Mouse (Mus musculus) CH12.LX (cell line): ENCODE results near the gene Tmem268.

ENCODE experiments used
- CTCF ChIP-seq, 2 experiments: IDR thresholded peaks in 1 of 2; conservative IDR thresholded peaks in 1 of 2; 2 replicates each; pipeline ENCODE4 v1.5.1; 2011 to 2012; ENCODE audit warnings: low read depth in 2 of 2, low read length in 2 of 2, improper control_type of control experiment in 1 of 2, inconsistent platforms in 1 of 2, mild to moderate bottlenecking in 1 of 2, moderate library complexity in 1 of 2
- POLR2A ChIP-seq: IDR thresholded peaks from 2 replicates; pipeline ENCODE4 v1.6.1; 2011; ENCODE audit warnings: low read depth, mild to moderate bottlenecking, improper control_type of control experiment, low read length
- RCOR1 ChIP-seq: conservative IDR thresholded peaks from 2 replicates; pipeline ENCODE4 v1.6.1; 2012; ENCODE audit warnings: low read depth, mild to moderate bottlenecking, inconsistent platforms, low read length, improper control_type of control experiment
- SIN3A ChIP-seq: IDR thresholded peaks from 2 replicates; pipeline ENCODE4 v1.6.1; 2012; ENCODE audit warnings: low read length, improper control_type of control experiment, inconsistent platforms

DNA sequence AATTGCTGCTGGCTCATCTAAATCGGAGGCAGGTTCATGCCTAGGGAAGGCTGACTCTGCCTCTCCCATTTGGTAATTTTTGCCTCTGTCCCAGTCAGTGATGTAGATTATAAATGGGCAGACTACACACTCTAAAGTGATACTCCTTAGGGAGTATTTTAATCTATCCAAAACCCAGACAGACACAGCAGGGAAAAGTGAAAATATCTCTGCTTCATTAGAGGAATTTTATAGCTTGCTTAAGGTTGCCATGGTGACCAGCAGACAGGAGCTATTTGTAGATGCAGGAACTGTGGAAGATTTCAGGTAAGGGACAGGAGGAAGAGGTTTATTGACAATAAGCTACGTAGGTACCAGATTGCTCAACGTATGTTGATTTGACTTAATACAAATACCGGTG lies 21.0 kb upstream of the Tmem268 start:
- no peak for TF ChIP-seq RCOR1
- TF ChIP-seq SIN3A: no peak
- TF ChIP-seq CTCF (conservative IDR thresholded peaks at IDR 0.05 in 1 of 2, IDR thresholded peaks at IDR 0.05 in 1 of 2; ENCODE audit: low read depth in 2 of 2, low read length in 2 of 2): no peak
- no peak for TF ChIP-seq POLR2A
